In genomic region chr1:179047931-179048596, GRCm38 (mm10) we compare ENCODE assay signal across 21 mouse cellular contexts.
DNase-seq lines count a peak whose midpoint lies in the region; ATAC-seq and TF ChIP-seq lines count a peak whose summit lies in the region.
"Had no signal": no experiment of that assay in that cellular context is flagged by ENCODE, and none has a peak within 500 bp of the region (broad histone marks: within the 10 kb centered on the region; RNA-seq: fewer than 3 reads in every experiment).

No protein-coding gene starts in this region.

- WGBS in intestine, postnatal 0 days = 86% methylated on average over 13 of the region's 13 CpGs

- H3K4me2 ChIP-seq in intestine, postnatal 0 days (replicated peaks; ENCODE audit: low read depth) = no peak overlapping the region
- H3K4me2 ChIP-seq: forebrain, embryonic 15.5 days; heart, embryonic 11.5 days; heart, embryonic 15.5 days; hindbrain, embryonic 13.5 days had no signal

- peak; percentile 57 for DNase-seq in 3134 (ENCODE audit: extremely low read depth, insufficient read length, low spot score)
- DNase-seq in 3T3-L1 (ENCODE audit: low read depth, low spot score) = peak; percentile 87
- DNase-seq in Patski (ENCODE audit: low read depth, low spot score) = no peak
- no peak for DNase-seq in frontal cortex, postnatal 10 days (ENCODE audit: low spot score in 2 of 2)
- no peak for DNase-seq in embryo, embryonic 11 days
- DNase-seq in urinary bladder, postnatal 25 days (ENCODE audit: low spot score) = no peak
- no peak for DNase-seq in thymus, postnatal 4 days
- DNase-seq: adrenal gland, postnatal 25 days; cerebellum, adult 18-20 months; cerebellum, adult 9-11 months; cerebellum, postnatal 36 days; gastrocnemius, postnatal 36 days; heart, adult 18-20 months; heart, postnatal 14 days; kidney, adult 8-10 months had no signal

- ATAC-seq in Patski = peak; percentile 22
- 0 out of 2 replicates have a peak, but pooled peaks have one; percentile 16 for ATAC-seq in intestine, postnatal 0 days
- ATAC-seq: forebrain, embryonic 15.5 days; hindbrain, postnatal 0 days had no signal

- no peak for TF ChIP-seq CTCF in Patski (IDR thresholded peaks at IDR 0.05)
- no peak for TF ChIP-seq CTCF in intestine, postnatal 0 days (IDR thresholded peaks at IDR 0.05; ENCODE audit: low read depth)

- H3K36me3 ChIP-seq in intestine, postnatal 0 days (ENCODE audit: control insufficient read depth, insufficient read depth) = no peaks in the 10 kb centered on the region
- H3K36me3 ChIP-seq: forebrain, embryonic 15.5 days; heart, embryonic 15.5 days; hindbrain, embryonic 13.5 days had no signal

- no peaks in the 10 kb centered on the region for H3K4me1 ChIP-seq in intestine, postnatal 0 days (replicated peaks; ENCODE audit: control insufficient read depth, insufficient read depth, low read length)

- no peaks in the 10 kb centered on the region for H3K27me3 ChIP-seq in Patski
- H3K27me3 ChIP-seq in intestine, postnatal 0 days (replicated peaks; ENCODE audit: control insufficient read depth, insufficient read depth, low read length) = no peaks in the 10 kb centered on the region
- H3K27me3 ChIP-seq: forebrain, embryonic 15.5 days; heart, embryonic 15.5 days had no signal

- CTCF ChIA-PET in Patski (lab: Charles Lee) = no interaction called here

- POLR2A ChIA-PET in Patski (lab: Charles Lee) = interaction anchor here (0.6 kb wide), 1 partner anchor 84 kb away, joined by 3 read pairs; no protein-coding TSS in a partner anchor

- H3K9me3 ChIP-seq in intestine, postnatal 0 days (ENCODE audit: control insufficient read depth) = no peaks in the 10 kb centered on the region
- H3K9me3 ChIP-seq: forebrain, embryonic 15.5 days; heart, embryonic 15.5 days; hindbrain, embryonic 13.5 days had no signal

- H3K27ac ChIP-seq in intestine, postnatal 0 days (ENCODE audit: low read depth, low read length) = no peak overlapping the region
- H3K27ac ChIP-seq: forebrain, embryonic 15.5 days; heart, embryonic 15.5 days; hindbrain, embryonic 13.5 days; hindbrain, postnatal 0 days had no signal

- H3K4me3 ChIP-seq in intestine, postnatal 0 days (ENCODE audit: low read depth, low read length) = no peak overlapping the region
- H3K4me3 ChIP-seq: forebrain, embryonic 15.5 days; heart, embryonic 15.5 days; hindbrain, embryonic 13.5 days had no signal

- no peak overlapping the region for H3K9ac ChIP-seq in intestine, postnatal 0 days (ENCODE audit: low read depth, low read length)
- H3K9ac ChIP-seq: forebrain, embryonic 15.5 days; heart, embryonic 15.5 days; hindbrain, embryonic 13.5 days had no signal

- in situ Hi-C loops in Patski (cut with MboI; ENCODE audit: low pct_unique_long_range_greater_than_20kb) = loop anchor here (5.0 kb wide), 1 partner anchor 521 kb away; the partner anchor contains the start of gene Kif26b

Comparison
In these comparisons a context has a peak if more than half of its experiments do, and no peak if none do; other contexts are left out.
1. DNase-seq: peak in 3134 (single experiment) and 3T3-L1 (single experiment); none in Patski (single experiment), frontal cortex, postnatal 10 days (0 of 2), embryo, embryonic 11 days (single experiment), urinary bladder, postnatal 25 days (single experiment) and thymus, postnatal 4 days (single experiment).